Mouse (Mus musculus): ENCODE results near the gene Hist2h2be. TPM values are rescaled to one million over a fixed set of nuclear protein-coding genes. Genes with fewer than 3 reads are reported as not detected.
"Not testable (repeated sequence)": the region's sequence is repeated elsewhere in the genome, so short reads cannot be mapped to it uniquely, and the experiment has no call there.

Gene Hist2h2be
- total RNA-seq, 2 experiments from 2014 or later = 7.6 to 7.9 TPM

DNA sequence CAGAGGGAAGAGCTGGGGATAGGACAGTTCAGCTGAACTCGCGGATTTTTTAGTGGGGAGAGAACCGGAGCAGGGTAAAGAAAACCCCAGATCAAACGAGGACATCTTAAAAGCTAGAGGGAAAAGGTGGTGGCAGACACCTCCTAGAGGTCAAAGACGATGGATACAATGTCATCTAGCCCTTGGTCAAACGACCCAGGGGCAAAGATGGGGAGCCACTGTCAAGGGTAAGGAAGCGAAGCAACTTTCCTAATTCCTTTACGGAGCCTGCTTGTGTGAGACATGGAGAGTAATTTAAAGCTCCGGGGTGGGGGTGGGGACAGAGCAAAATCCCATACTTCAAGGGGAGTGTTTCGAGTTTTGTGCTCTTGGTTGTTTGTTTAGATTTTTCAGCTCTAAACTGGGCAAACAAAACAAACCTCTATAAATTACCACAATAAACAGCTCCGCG is 1.7 kb upstream of the Hist2h2be start:
- TF ChIP-seq CTCF (conservative IDR thresholded peaks at IDR 0.05) = peak; percentile 59

GRCm38 (mm10) chr3:96219661-96220130 is 1.2 kb upstream of the Hist2h2be start, which contains the start of the genes Bola1 and Hist2h2ab:
Gene Bola1, minus strand, starts transcription at chr3:96219709.
Gene Hist2h2ab, plus strand, starts transcription at chr3:96219865.
- Histone ChIP-seq H3K4me3 (peak within 1 kb of the TSS; percentile 90), H3K27ac (peak within 1 kb of the TSS; percentile 100)
- no peak for TF ChIP-seq CTCF (conservative IDR thresholded peaks at IDR 0.05)
- peak; percentile 75 to 90 for DNase-seq (ENCODE audit: low spot score in 2 of 2)

More for the DNA sequence above, 1.7 kb upstream of the Hist2h2be start:
- H3K4me3 ChIP-seq = peak overlapping the region; percentile 90
- DNase-seq (ENCODE audit: low spot score in 2 of 2) = no peak
- H3K27ac ChIP-seq = peak overlapping the region; percentile 100

DNA sequence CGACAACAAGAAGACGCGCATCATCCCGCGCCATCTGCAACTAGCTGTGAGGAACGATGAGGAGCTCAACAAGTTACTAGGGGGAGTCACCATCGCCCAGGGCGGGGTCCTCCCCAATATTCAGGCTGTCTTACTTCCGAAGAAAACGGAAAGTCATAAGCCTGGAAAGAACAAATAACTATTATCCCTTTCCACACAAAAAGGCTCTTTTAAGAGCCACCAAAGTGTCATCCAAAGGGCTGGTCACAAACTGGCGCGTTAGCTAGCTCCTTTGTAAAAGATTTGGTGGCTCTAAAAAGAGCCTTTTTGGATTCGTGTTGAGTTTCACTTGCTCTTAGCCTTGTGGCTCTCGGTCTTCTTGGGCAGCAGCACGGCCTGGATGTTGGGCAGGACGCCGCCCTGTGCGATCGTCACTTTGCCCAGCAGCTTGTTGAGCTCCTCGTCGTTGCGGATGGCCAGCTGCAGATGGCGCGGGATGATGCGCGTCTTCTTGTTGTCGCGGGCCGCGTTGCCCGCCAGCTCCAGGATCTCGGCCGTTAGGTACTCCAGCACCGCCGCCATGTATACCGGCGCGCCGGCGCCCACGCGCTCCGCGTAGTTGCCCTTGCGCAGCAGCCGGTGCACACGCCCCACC is 671 bp upstream of the Hist2h2be start:
- Histone ChIP-seq H3K27ac (peak overlapping the region; percentile 100), H3K4me3 (peak overlapping the region; percentile 90)
- not testable (repeated sequence) for DNase-seq (ENCODE audit: low spot score in 2 of 2)

DNA sequence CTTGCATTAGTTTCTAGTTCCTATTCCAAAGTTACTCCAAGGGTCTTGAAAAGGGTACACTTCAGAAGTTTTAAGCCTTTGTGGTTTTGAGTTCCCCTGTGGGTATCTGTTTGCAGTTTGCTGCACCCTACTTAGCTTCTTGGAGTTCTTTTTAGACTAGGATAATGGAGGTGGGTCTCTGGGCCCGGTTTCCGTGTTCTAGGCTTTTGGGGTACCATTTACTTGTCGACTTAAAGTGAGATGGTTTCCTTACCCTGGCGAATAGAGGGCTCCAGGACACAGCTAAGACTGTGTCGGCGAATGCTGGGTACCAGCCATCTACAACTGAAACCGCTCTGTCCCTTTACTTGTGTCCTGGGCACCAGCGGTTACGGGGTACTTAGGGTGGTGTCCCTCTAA is 720 bp downstream of the Hist2h2be start:
- Histone ChIP-seq H3K27ac (peak overlapping the region; percentile 100), H3K4me3 (peak overlapping the region; percentile 90)
- TF ChIP-seq CTCF (conservative IDR thresholded peaks at IDR 0.05) = no peak
- DNase-seq (ENCODE audit: low spot score in 2 of 2) = no peak

GRCm38 (mm10) chr3:96222774-96223173 is 1.9 kb downstream of the Hist2h2be start:
- TF ChIP-seq CTCF (conservative IDR thresholded peaks at IDR 0.05) = no peak
- DNase-seq (ENCODE audit: low spot score in 2 of 2) = no peak
- peak overlapping the region; percentile 100; the same call in 1 of the 2 replicates for H3K27ac ChIP-seq
- H3K4me3 ChIP-seq = peak overlapping the region; percentile 90; the same call in 1 of the 2 replicates

DNA sequence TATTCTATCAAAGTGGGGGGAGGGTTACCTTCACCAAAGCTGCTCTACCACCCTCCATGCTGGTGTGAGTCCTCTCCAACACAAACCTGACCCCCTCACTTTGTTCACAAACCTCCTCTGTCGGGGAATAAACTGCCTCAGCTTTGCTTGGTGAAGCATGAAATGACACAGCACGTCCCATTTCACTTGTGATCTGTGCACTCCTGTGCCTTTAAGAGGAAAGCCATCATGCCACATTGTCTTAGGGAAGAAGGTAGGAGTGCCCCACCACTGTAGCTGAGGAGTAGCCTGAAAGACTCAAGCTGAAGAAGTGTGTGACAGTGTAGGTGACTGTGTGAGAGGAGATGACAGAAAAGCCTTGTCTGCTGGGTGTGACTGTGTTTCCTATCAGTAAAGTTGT is 4.5 kb downstream of the Hist2h2be start:
- no peak overlapping the region for H3K27ac ChIP-seq
- no peak for DNase-seq (ENCODE audit: low spot score in 2 of 2)
- no peak for TF ChIP-seq CTCF (conservative IDR thresholded peaks at IDR 0.05)
- H3K4me3 ChIP-seq = no peak overlapping the region

- no peak for DNase-seq (ENCODE audit: low spot score in 2 of 2)
- Histone ChIP-seq H3K4me3 (no peak overlapping the region), H3K27ac (no peak overlapping the region)
- TF ChIP-seq CTCF (conservative IDR thresholded peaks at IDR 0.05) = no peak
These were observed 6.1 kb downstream of the Hist2h2be start for GRCm38 (mm10) chr3:96226695-96227648.

GRCm38 (mm10) chr3:96228828-96229227 is 7.9 kb downstream of the Hist2h2be start:
- Histone ChIP-seq H3K4me3 (no peak overlapping the region), H3K27ac (no peak overlapping the region)
- no peak for DNase-seq (ENCODE audit: low spot score in 2 of 2)
- TF ChIP-seq CTCF (conservative IDR thresholded peaks at IDR 0.05) = no peak

DNA sequence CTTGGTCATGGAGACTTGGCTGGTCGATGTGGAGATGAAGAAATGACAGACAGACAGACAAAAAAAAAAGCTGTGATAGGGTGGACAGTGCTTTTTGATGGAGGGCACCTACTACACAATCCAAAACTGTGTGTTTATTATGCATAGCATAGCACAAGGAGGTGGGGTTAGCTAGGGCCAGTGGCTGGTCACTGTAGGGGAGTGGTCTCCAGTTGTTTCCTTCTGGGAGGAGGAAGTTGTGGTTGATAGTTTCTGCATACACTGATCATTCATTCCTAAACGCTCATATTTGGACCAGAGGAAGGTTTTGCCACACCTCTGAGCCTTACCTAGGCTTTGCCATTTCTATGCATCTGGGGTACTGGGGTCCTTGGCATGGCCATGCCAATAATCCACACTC is 9.5 kb downstream of the Hist2h2be start:
- Histone ChIP-seq H3K4me3 (no peak overlapping the region), H3K27ac (no peak overlapping the region)
- no peak for DNase-seq (ENCODE audit: low spot score in 2 of 2)
- TF ChIP-seq CTCF (conservative IDR thresholded peaks at IDR 0.05) = no peak

- H3K27ac ChIP-seq = no peak overlapping the region
- DNase-seq (ENCODE audit: low spot score in 2 of 2) = no peak
- no peak for TF ChIP-seq CTCF (conservative IDR thresholded peaks at IDR 0.05)
These were observed 10.2 kb downstream of the Hist2h2be start for GRCm38 (mm10) chr3:96230910-96231757.

DNA sequence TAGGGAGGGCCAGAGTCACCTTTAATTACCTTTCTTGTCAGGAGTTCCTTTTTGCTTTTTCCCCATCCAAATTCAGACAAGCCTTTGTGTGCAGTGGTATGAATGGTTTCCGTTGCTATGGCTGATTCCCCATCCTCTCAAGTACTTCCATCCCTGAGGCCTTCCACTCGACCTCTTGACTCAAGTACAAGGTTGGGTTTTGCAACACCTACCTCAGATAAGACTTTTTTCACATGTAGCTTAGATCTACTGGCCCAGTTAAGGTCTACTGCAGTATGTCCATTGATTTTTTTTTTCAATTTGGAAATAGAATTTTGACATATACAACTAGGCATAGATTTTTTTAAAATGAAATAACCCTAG is 10.8 kb downstream of the Hist2h2be start:
- no peak for TF ChIP-seq CTCF (conservative IDR thresholded peaks at IDR 0.05)
- Histone ChIP-seq H3K4me3 (no peak overlapping the region), H3K27ac (no peak overlapping the region)
- DNase-seq (ENCODE audit: low spot score in 2 of 2) = no peak

More at GRCm38 (mm10) chr3:96230910-96231757, 10.2 kb downstream of the Hist2h2be start:
- H3K4me3 ChIP-seq = no peak overlapping the region

DNA sequence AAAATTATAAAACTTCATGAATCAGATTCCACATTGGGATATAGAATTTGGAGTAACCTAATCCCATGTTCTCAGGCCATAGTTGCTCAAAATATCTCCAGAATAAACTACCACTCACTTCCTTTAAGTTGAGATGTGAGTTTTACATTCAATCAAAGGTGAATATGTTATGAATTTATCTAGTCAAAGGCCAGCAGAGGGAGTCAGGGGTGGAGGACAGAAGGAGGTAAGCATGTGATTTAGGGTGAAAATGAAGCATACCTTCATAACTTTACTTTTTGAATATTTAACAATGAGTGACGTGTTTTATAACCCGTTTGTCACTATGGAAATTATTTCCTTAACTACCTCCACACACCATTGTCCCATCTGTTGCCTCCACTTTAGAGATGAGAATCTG is 14.0 kb downstream of the Hist2h2be start:
- DNase-seq (ENCODE audit: low spot score in 2 of 2) = no peak
- peak; percentile 30; the same call in 1 of the 2 replicates for TF ChIP-seq CTCF (conservative IDR thresholded peaks at IDR 0.05)
- Histone ChIP-seq H3K4me3 (no peak overlapping the region), H3K27ac (peak overlapping the region; percentile 36; the same call in 1 of the 2 replicates)

Measured in layer of hippocampus, adult 2 months (tissue).